Mouse (Mus musculus): Measurements from ENCODE around the gene Amh.

DNA sequence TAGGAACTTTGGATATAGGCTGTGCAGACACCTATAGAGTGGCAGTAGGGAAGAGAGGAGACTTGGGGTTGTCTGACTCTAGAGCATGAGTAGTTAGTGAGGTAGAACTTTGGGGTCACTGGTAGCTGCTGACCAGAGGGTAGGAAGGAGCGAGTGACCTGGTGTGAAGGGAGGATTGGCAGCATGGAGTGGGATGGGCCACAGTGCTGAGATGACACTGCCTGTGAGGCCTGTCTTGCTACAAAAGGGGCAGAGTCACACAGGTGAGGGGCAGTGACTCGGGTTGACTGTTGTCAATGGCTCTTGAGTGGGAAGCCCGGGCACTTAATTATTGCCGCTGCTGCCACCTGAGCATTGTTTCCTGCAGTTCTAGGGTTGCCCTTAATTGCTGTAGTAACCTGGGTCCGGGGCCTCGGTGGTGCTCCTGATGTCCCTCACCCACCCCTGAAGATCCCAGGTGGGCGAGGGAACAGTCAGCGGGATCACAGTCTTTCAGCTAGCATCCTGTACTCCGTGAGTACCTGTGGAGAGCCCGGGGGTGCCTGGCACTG lies 22.9 kb downstream of the Amh start:
- TF ChIP-seq CTCF (IDR thresholded peaks at IDR 0.05; ENCODE audit: borderline replicate concordance, insufficient read depth, low read length): no peak
- TF ChIP-seq POLR2A (IDR thresholded peaks at IDR 0.05; ENCODE audit: low read depth, low read length): no peak
